Mouse (Mus musculus): ENCODE results near the gene Shpk.

Shpk gene

DNA sequence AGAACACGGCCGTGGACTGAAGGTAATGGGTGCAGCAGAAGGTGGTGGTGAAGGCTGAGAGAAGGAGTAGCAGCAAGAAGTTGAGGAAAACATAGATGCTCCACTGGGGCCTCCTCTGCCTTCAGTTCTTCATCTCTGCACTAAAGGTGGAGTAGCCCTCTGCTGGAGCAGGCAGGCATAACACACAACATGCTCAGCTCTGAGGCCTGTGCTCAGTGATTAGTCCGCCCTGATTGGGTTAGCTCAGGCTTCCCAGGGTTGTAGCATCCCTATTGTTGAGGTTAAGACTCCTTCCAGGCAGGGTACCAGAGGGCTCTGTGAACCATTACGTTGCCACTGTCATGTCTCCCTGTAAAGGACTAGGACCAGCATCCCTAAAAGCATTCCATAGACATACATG lies 30.0 kb upstream of the Shpk start:
- peaks cover 45% of the 10 kb centered on the region for H3K36me3 ChIP-seq (ENCODE audit: insufficient read depth, low read length)
- no peaks in the 10 kb centered on the region for H3K9me3 ChIP-seq (ENCODE audit: low read length)
- no peak overlapping the region for H3K4me3 ChIP-seq (replicated peaks; ENCODE audit: low read length)
- H3K4me1 ChIP-seq (replicated peaks; ENCODE audit: low read depth, low read length): peaks cover 65% of the 10 kb centered on the region
- no peaks in the 10 kb centered on the region; the same call in 1 of the 2 replicates for H3K27me3 ChIP-seq (ENCODE audit: insufficient read depth, low read length)
- TF ChIP-seq NANOG (IDR thresholded peaks at IDR 0.05; ENCODE audit: borderline replicate concordance, low read length) (no peak), CTCF (conservative IDR thresholded peaks at IDR 0.05; ENCODE audit: low read length) (peak; percentile 67), POU5F1 (IDR thresholded peaks at IDR 0.05; ENCODE audit: borderline replicate concordance, low read length) (no peak)

GRCm38 (mm10) chr11:73172186-73172585 lies 27.1 kb upstream of the Shpk start:
- Histone ChIP-seq H3K27me3 (ENCODE audit: insufficient read depth, low read length) (no peaks in the 10 kb centered on the region), H3K4me1 (replicated peaks; ENCODE audit: low read depth, low read length) (peaks cover 72% of the 10 kb centered on the region), H3K9me3 (ENCODE audit: low read length) (no peaks in the 10 kb centered on the region), H3K36me3 (ENCODE audit: insufficient read depth, low read length) (peaks cover 62% of the 10 kb centered on the region), H3K4me3 (replicated peaks; ENCODE audit: low read length) (no peak overlapping the region)
- TF ChIP-seq POU5F1 (IDR thresholded peaks at IDR 0.05; ENCODE audit: borderline replicate concordance, low read length) (no peak), NANOG (IDR thresholded peaks at IDR 0.05; ENCODE audit: borderline replicate concordance, low read length) (no peak), CTCF (conservative IDR thresholded peaks at IDR 0.05; ENCODE audit: low read length) (no peak)

GRCm38 (mm10) chr11:73175612-73176011 lies 23.6 kb upstream of the Shpk start:
- TF ChIP-seq NANOG (IDR thresholded peaks at IDR 0.05; ENCODE audit: borderline replicate concordance, low read length) (no peak), POU5F1 (IDR thresholded peaks at IDR 0.05; ENCODE audit: borderline replicate concordance, low read length) (no peak), CTCF (conservative IDR thresholded peaks at IDR 0.05; ENCODE audit: low read length) (no peak)
- peak overlapping the region; percentile 99 for H3K4me3 ChIP-seq (replicated peaks; ENCODE audit: low read length)

GRCm38 (mm10) chr11:73176186-73176585 lies 23.1 kb upstream of the Shpk start:
- no peak for TF ChIP-seq CTCF (conservative IDR thresholded peaks at IDR 0.05; ENCODE audit: low read length)
- TF ChIP-seq NANOG (IDR thresholded peaks at IDR 0.05; ENCODE audit: borderline replicate concordance, low read length): no peak
- no peak for TF ChIP-seq POU5F1 (IDR thresholded peaks at IDR 0.05; ENCODE audit: borderline replicate concordance, low read length)
- Histone ChIP-seq H3K27me3 (ENCODE audit: insufficient read depth, low read length) (0 out of 2 replicates have a peak, but pooled peaks cover 3% of the 10 kb centered on the region), H3K36me3 (ENCODE audit: insufficient read depth, low read length) (peaks cover 47% of the 10 kb centered on the region), H3K9me3 (ENCODE audit: low read length) (no peaks in the 10 kb centered on the region), H3K4me3 (replicated peaks; ENCODE audit: low read length) (peak overlapping the region; percentile 99), H3K4me1 (replicated peaks; ENCODE audit: low read depth, low read length) (peaks cover 59% of the 10 kb centered on the region)

More at GRCm38 (mm10) chr11:73175612-73176011, 23.6 kb upstream of the Shpk start:
- Histone ChIP-seq H3K27me3 (ENCODE audit: insufficient read depth, low read length) (0 out of 2 replicates have a peak, but pooled peaks cover 3% of the 10 kb centered on the region), H3K9me3 (ENCODE audit: low read length) (no peaks in the 10 kb centered on the region), H3K36me3 (ENCODE audit: insufficient read depth, low read length) (peaks cover 53% of the 10 kb centered on the region), H3K4me1 (replicated peaks; ENCODE audit: low read depth, low read length) (peaks cover 62% of the 10 kb centered on the region)

DNA sequence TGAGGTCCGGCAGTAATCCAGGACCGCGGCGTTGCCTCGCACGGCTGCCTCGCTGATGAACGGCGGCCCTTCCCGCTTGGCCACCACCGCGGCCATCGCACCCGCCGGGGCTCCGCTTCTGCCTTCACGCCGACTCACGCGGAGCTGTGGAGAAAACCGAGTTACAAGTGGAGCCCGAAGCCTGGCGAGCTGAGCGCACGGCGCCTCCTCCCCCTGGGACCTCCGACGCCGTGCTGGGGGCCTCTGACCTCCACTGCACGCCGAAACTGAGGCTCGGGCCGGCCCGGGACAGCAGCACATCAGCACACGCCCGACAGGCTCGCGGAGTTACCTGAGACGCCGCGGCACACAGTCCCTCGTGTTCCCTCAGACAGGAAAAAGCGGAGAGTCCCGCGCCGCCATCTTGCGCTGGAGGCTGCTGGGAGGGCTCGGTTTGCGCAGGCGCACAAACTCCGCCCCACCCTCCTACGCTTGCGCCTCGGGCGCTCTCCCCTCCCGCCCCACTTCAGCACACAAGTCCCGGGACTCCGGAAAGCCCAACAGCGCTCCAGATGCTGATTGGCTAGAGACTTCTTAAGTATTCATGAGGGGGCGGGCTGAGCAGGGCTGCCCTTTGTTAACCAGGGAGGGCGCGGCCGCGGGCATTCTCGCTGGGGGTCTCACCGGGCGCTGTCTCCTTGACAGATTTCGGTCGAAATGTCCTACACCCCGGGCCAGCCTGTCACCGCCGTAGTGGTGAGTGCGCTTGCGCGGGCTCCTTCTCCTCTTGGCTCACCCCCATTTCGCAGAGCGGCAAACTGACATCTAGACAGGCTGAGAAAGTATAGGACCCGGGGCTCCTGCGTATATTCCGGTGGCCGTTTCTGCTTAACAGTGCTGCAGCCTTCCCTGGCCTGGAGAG lies 22.4 kb upstream of the Shpk start, which contains the start of the genes Emc6 and Tax1bp3:
Emc6 (minus strand) TSS at position 430 of the 901 bp plus-strand sequence.
Tax1bp3 (plus strand) TSS at position 476 of the 901 bp plus-strand sequence.
- Histone ChIP-seq H3K36me3 (ENCODE audit: insufficient read depth, low read length) (peaks cover 41% of the 10 kb centered on the region), H3K4me1 (replicated peaks; ENCODE audit: low read depth, low read length) (peaks cover 53% of the 10 kb centered on the region), H3K4me3 (replicated peaks; ENCODE audit: low read length) (peak within 1 kb of the TSS; percentile 99), H3K9me3 (ENCODE audit: low read length) (no peaks in the 10 kb centered on the region), H3K27me3 (ENCODE audit: insufficient read depth, low read length) (0 out of 2 replicates have a peak, but pooled peaks cover 3% of the 10 kb centered on the region)
- TF ChIP-seq CTCF (conservative IDR thresholded peaks at IDR 0.05; ENCODE audit: low read length): no peak
- TF ChIP-seq POU5F1 (IDR thresholded peaks at IDR 0.05; ENCODE audit: borderline replicate concordance, low read length): no peak
- TF ChIP-seq NANOG (IDR thresholded peaks at IDR 0.05; ENCODE audit: borderline replicate concordance, low read length): no peak

GRCm38 (mm10) chr11:73177509-73177875 lies 21.8 kb upstream of the Shpk start:
- Histone ChIP-seq H3K4me1 (replicated peaks; ENCODE audit: low read depth, low read length) (peaks cover 46% of the 10 kb centered on the region), H3K27me3 (ENCODE audit: insufficient read depth, low read length) (0 out of 2 replicates have a peak, but pooled peaks cover 3% of the 10 kb centered on the region), H3K36me3 (ENCODE audit: insufficient read depth, low read length) (peaks cover 39% of the 10 kb centered on the region), H3K4me3 (replicated peaks; ENCODE audit: low read length) (peak overlapping the region; percentile 99), H3K9me3 (ENCODE audit: low read length) (no peaks in the 10 kb centered on the region)
- TF ChIP-seq CTCF (conservative IDR thresholded peaks at IDR 0.05; ENCODE audit: low read length): no peak

- H3K9me3 ChIP-seq (ENCODE audit: low read length): no peaks in the 10 kb centered on the region
- peaks cover 42% of the 10 kb centered on the region for H3K4me1 ChIP-seq (replicated peaks; ENCODE audit: low read depth, low read length)
- no peak for TF ChIP-seq POU5F1 (IDR thresholded peaks at IDR 0.05; ENCODE audit: borderline replicate concordance, low read length)
- peak overlapping the region; percentile 99 for H3K4me3 ChIP-seq (replicated peaks; ENCODE audit: low read length)
- 0 out of 2 replicates have a peak, but pooled peaks cover 3% of the 10 kb centered on the region for H3K27me3 ChIP-seq (ENCODE audit: insufficient read depth, low read length)
- peaks cover 35% of the 10 kb centered on the region for H3K36me3 ChIP-seq (ENCODE audit: insufficient read depth, low read length)
Measured at GRCm38 (mm10) chr11:73177895-73178294, 21.4 kb upstream of the Shpk start.

DNA sequence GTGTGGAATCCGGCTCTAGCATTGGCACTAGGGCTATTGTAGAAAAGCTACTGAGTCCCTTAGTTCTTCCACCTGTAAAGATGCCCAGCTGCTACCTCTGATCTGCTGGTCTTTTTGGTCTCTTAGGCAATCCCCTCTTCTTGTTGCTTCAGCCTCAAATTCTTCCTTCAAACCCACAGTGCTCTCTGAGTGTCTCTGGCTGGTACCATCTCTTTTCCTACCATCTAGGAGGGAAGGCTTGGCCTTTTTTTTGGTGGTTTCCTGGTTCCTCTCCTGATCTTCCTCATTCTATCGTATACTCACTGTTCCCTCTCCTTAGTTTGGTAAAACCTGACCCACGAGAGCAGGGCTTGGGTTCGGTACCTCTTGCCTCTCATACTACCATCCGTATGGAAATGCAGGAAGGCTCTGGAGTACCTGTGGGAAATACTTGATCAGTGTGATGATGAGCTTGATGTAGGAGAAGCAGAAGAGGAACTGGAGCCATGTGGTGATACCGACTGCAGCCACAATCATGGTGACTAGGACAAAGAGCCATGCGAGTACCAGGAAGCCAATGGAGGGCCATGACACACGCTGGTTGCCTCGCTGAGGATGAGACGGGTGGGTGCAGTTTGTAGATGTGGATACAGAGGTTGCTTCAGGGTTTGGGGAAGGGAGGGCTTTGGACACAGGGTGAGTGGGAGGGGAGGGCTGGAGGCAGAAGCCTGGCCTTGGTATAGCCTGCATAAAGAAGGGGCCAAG lies 13.2 kb upstream of the Shpk start:
- H3K36me3 ChIP-seq (ENCODE audit: insufficient read depth, low read length): peaks cover 77% of the 10 kb centered on the region

More for the DNA sequence above, 13.2 kb upstream of the Shpk start:
- no peaks in the 10 kb centered on the region for H3K4me1 ChIP-seq (replicated peaks; ENCODE audit: low read depth, low read length)
- no peaks in the 10 kb centered on the region for H3K9me3 ChIP-seq (ENCODE audit: low read length)
- H3K4me3 ChIP-seq (replicated peaks; ENCODE audit: low read length): no peak overlapping the region
- no peak for TF ChIP-seq NANOG (IDR thresholded peaks at IDR 0.05; ENCODE audit: borderline replicate concordance, low read length)
- no peak for TF ChIP-seq POU5F1 (IDR thresholded peaks at IDR 0.05; ENCODE audit: borderline replicate concordance, low read length)
- TF ChIP-seq CTCF (conservative IDR thresholded peaks at IDR 0.05; ENCODE audit: low read length): no peak
- H3K27me3 ChIP-seq (ENCODE audit: insufficient read depth, low read length): no peaks in the 10 kb centered on the region
